Mouse (Mus musculus): ENCODE measurements around the gene Il1rapl2.

- TF ChIP-seq GATA1 (IDR thresholded peaks at IDR 0.05; ENCODE audit: low read length) (no peak), TAL1 (IDR thresholded peaks at IDR 0.05; ENCODE audit: low read length) (no peak)
Observed at GRCm38 (mm10) chrX:138449856-138450255, 879.4 kb downstream of the Il1rapl2 start.
